Mouse (Mus musculus): ENCODE data around the gene Dnm3. TPM values are rescaled to one million over a fixed set of nuclear protein-coding genes. Genes with fewer than 3 reads are reported as not detected.

Dnm3 gene
- polyA plus RNA-seq, 1 experiment from 2014 or later, result 1.1 TPM

DNA sequence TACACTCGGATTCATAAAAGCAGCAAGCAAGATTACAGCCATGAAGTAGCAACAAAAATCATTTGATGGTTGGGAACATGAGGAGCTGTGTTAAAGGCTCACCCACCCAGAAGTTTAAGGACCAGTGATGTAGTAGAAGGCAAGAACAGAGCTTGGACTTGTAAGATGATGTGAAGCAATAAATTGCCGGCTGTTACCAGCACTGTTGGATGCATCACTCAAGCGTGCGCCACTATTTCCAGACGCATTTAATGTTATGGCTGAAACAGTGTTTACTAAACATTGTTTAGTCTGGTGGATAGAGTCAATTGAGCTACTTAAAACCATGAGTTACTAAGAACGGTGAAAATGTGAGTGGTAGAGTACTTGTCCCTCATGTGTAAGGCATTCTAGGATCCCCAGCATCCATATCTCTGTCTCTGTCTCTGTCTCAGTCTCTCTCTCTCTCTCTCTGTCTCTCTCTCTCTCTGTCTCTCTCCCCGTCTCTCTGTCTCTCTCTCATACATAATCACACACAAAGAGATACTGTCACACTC is 241.1 kb downstream of the Dnm3 start:
- WGBS (ENCODE audit: insufficient replicate concordance), result 72% methylated on average over 7 of the region's 7 CpGs
- no peak overlapping the region for H3K9ac ChIP-seq
- ATAC-seq, result no peak
- no peaks in the 10 kb centered on the region for H3K9me3 ChIP-seq (replicated peaks)
- no peaks in the 10 kb centered on the region for H3K4me1 ChIP-seq
- no peaks in the 10 kb centered on the region for H3K36me3 ChIP-seq
- H3K4me2 ChIP-seq, result no peak overlapping the region
- H3K27ac ChIP-seq, result no peak overlapping the region
- H3K27me3 ChIP-seq (replicated peaks), result no peaks in the 10 kb centered on the region
- no peak overlapping the region for H3K4me3 ChIP-seq

- no peaks in the 10 kb centered on the region for H3K36me3 ChIP-seq
- H3K4me3 ChIP-seq, result no peak overlapping the region
- no peak overlapping the region for H3K9ac ChIP-seq
- H3K27ac ChIP-seq, result no peak overlapping the region
- WGBS (ENCODE audit: insufficient replicate concordance), result 67% methylated on average over 7 of the region's 7 CpGs
- no peaks in the 10 kb centered on the region for H3K9me3 ChIP-seq (replicated peaks)
- no peak overlapping the region for H3K4me2 ChIP-seq
- no peaks in the 10 kb centered on the region for H3K27me3 ChIP-seq (replicated peaks)
- no peak for ATAC-seq
- H3K4me1 ChIP-seq, result no peaks in the 10 kb centered on the region
Observed at GRCm38 (mm10) chr1:162225621-162226147, 252.2 kb downstream of the Dnm3 start.

DNA sequence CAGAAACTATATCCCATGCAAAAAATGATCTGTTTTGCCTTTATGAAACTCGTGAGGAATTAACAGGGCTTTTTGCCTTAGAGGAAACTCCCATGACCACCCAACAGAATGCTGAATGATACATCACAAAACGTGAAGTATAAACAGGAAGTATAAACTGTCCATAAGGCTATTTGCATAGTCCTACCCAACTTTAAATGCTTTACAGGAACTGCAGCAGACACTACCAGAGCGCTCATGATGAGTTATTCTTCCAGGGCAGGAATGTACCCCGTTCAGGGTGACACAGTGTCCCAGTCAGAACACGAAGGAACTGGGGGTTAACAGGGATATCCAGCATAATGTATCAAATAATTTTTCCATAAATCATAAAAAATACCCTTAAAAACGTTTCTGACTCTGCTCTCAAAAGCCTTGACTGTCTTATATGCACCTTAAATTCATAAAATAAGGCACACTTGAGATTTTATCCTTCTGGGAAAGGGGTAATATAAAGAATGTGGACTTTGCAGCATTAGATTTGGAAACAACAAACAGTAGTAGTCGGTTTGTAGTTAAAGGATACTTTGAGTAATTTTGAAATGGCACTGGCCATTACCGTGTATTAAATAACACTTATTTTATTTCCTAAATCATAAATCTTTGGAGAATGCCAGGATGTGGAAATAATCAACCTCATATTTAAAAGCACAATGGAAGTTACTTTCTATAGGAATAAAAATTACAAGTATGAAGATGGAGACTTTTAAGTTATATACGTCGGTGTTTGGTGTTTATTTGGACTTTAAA is 252.8 kb downstream of the Dnm3 start:
- WGBS (ENCODE audit: insufficient replicate concordance), result 53% methylated on average over 10 of the region's 10 CpGs
- Histone ChIP-seq H3K27ac (no peak overlapping the region), H3K27me3 (replicated peaks) (no peaks in the 10 kb centered on the region), H3K9me3 (replicated peaks) (no peaks in the 10 kb centered on the region), H3K4me1 (no peaks in the 10 kb centered on the region), H3K9ac (no peak overlapping the region), H3K4me2 (no peak overlapping the region), H3K36me3 (no peaks in the 10 kb centered on the region), H3K4me3 (no peak overlapping the region)
- no peak for ATAC-seq

DNA sequence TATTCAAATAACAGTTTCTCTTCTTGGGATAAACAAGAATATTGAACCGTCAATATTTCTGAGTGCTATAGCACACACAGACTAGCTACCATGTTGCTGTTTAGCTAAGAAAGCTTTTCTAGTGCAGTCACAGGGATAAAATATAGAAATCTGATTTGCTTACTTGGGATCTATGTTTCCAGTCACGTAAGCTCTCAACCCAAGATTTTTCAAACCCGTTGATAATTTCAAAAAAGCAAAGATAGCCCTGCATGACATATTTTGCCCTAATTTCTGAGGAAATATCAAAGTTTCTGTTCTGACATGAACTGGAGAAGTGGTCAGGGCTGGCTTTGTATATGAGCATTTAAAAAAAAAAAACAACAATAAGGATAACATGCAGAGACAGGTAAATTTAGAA is 253.8 kb downstream of the Dnm3 start:
- Histone ChIP-seq H3K9me3 (replicated peaks) (no peaks in the 10 kb centered on the region), H3K4me1 (no peaks in the 10 kb centered on the region), H3K4me3 (no peak overlapping the region), H3K27me3 (replicated peaks) (no peaks in the 10 kb centered on the region), H3K27ac (no peak overlapping the region), H3K4me2 (no peak overlapping the region), H3K9ac (no peak overlapping the region), H3K36me3 (no peaks in the 10 kb centered on the region)
- 68% methylated on average over 3 of the region's 3 CpGs for WGBS (ENCODE audit: insufficient replicate concordance)
- ATAC-seq, result no peak

- Histone ChIP-seq H3K27me3 (replicated peaks) (no peaks in the 10 kb centered on the region), H3K9ac (no peak overlapping the region), H3K4me3 (no peak overlapping the region), H3K4me2 (no peak overlapping the region), H3K4me1 (no peaks in the 10 kb centered on the region), H3K9me3 (replicated peaks) (no peaks in the 10 kb centered on the region), H3K36me3 (no peaks in the 10 kb centered on the region), H3K27ac (no peak overlapping the region)
- ATAC-seq, result no peak
- 75% methylated on average over 8 of the region's 8 CpGs for WGBS (ENCODE audit: insufficient replicate concordance)
Observed at GRCm38 (mm10) chr1:162223258-162223940, 254.4 kb downstream of the Dnm3 start.

DNA sequence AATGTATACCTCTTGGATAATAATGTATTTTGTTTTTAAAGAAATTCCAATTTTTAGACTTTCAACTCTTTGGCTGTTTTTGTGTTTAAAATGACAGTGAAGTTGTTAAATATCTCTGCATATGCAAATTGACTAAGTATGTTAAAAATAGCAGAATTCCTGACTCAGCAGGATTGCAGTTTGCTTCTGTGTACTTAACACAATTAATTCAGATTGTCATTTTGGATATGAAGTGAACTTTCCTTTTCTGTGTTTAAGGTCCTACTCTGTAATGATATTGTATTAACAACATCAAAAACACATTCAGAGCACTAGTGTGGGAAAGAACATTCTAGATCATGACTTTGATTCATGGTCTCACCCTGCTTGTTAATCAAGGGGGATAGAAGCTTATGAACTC is 255.5 kb downstream of the Dnm3 start:
- no peak for ATAC-seq
- Histone ChIP-seq H3K9ac (no peak overlapping the region), H3K27ac (no peak overlapping the region), H3K4me3 (no peak overlapping the region), H3K4me2 (no peak overlapping the region), H3K36me3 (no peaks in the 10 kb centered on the region), H3K9me3 (replicated peaks) (no peaks in the 10 kb centered on the region), H3K27me3 (replicated peaks) (no peaks in the 10 kb centered on the region), H3K4me1 (no peaks in the 10 kb centered on the region)

GRCm38 (mm10) chr1:162221801-162222301 is 256.0 kb downstream of the Dnm3 start:
- WGBS (ENCODE audit: insufficient replicate concordance), result 47% methylated on average over 4 of the region's 4 CpGs
- H3K36me3 ChIP-seq, result no peaks in the 10 kb centered on the region
- H3K4me3 ChIP-seq, result no peak overlapping the region
- no peak overlapping the region for H3K9ac ChIP-seq
- H3K27ac ChIP-seq, result no peak overlapping the region
- no peaks in the 10 kb centered on the region for H3K9me3 ChIP-seq (replicated peaks)
- H3K27me3 ChIP-seq (replicated peaks), result no peaks in the 10 kb centered on the region
- ATAC-seq, result no peak
- H3K4me2 ChIP-seq, result no peak overlapping the region
- H3K4me1 ChIP-seq, result no peaks in the 10 kb centered on the region

DNA sequence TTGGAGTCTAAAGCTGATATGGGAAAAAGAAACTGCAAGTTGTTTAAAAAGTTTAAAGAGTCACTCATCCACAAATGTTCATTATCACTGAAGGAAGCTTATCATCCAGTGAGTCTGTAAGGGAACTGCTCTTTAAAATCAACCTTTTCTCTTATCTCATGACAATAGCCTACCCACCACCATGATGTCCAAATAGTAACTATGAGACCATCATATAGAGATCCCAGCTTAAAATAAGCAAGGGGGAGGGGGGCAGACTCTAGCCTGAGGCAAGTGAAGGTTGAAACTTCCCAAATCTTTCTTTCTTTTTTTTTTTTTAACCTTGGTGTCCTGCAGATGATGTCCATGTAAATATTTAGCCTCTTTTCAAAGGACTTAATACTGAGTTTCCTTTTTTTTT is 256.9 kb downstream of the Dnm3 start:
- Histone ChIP-seq H3K27me3 (replicated peaks) (no peaks in the 10 kb centered on the region), H3K36me3 (no peaks in the 10 kb centered on the region), H3K9ac (no peak overlapping the region), H3K4me1 (no peaks in the 10 kb centered on the region), H3K4me3 (no peak overlapping the region), H3K27ac (0 out of 2 replicates have a peak overlapping the region, but pooled peaks have one; percentile 40), H3K4me2 (no peak overlapping the region), H3K9me3 (replicated peaks) (no peaks in the 10 kb centered on the region)
- ATAC-seq, result no peak

DNA sequence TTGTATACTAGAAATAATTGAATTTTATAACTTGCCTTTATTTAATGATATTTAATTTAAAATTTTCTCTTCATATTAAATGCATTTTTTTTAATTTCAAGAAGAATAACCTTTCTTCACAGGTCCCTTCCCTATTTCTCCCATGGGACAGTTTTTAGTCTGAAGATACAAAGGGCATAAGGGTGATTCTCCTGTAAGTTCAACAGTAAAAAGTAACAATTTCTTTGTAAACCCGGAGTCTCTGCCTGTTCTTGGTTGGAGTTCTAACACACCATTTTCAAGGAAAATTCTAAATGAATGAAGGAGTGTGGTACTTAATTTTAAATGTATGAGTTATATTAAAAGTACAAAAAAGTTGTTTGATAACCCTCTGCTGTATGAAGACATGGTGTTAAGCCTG is 258.1 kb downstream of the Dnm3 start:
- H3K27me3 ChIP-seq (replicated peaks), result no peaks in the 10 kb centered on the region
- no peak overlapping the region for H3K4me2 ChIP-seq
- WGBS (ENCODE audit: insufficient replicate concordance), result 74% methylated on average over 1 of the region's 1 CpGs
- no peaks in the 10 kb centered on the region for H3K36me3 ChIP-seq
- no peaks in the 10 kb centered on the region for H3K4me1 ChIP-seq
- no peaks in the 10 kb centered on the region for H3K9me3 ChIP-seq (replicated peaks)
- no peak for ATAC-seq
- H3K4me3 ChIP-seq, result no peak overlapping the region
- H3K27ac ChIP-seq, result no peak overlapping the region
- no peak overlapping the region for H3K9ac ChIP-seq

GRCm38 (mm10) chr1:162218530-162219180 is 259.2 kb downstream of the Dnm3 start:
- Histone ChIP-seq H3K9ac (no peak overlapping the region), H3K9me3 (replicated peaks) (no peaks in the 10 kb centered on the region), H3K4me1 (no peaks in the 10 kb centered on the region), H3K27me3 (replicated peaks) (no peaks in the 10 kb centered on the region), H3K4me3 (peak overlapping the region; percentile 26; the same call in 1 of the 2 replicates), H3K36me3 (no peaks in the 10 kb centered on the region), H3K27ac (peak overlapping the region; percentile 70), H3K4me2 (no peak overlapping the region)
- WGBS (ENCODE audit: insufficient replicate concordance), result 34% methylated on average over 8 of the region's 8 CpGs
- no peak for ATAC-seq

DNA sequence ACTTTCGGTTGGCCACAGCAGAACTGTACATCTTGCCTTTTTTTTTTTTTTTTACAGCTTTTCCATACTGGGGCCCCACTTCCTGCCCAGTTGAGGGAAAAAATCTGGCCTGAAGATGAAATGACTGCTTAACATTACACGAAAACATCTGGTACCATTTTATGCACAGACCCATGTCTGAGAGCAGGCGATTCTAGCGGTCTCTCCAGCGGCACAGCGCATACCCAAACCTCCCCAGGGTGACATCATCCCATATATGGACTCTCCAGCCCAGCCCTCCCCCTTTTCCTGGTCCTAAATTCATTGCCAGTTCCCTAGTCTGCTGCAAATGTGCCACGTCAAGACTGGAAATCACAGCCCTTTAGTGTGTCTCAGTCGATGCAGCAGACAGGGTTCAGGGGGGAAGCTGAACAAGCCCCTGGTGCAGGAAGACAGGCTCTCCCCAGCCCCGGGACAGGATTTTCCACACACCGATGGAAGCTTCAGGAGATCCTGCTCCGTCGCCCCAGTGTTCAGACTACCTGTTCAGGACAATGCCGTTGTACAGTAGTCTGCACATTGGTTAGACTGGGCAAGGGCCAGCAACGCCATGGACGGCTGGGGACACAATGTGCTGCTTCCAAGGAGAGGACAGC is 260.4 kb downstream of the Dnm3 start:
- H3K27me3 ChIP-seq (replicated peaks), result no peaks in the 10 kb centered on the region
- peak overlapping the region; percentile 31; the same call in 1 of the 2 replicates for H3K9ac ChIP-seq
- peak overlapping the region; percentile 26 for H3K4me3 ChIP-seq
- ATAC-seq, result peak; percentile 42; the same call in 1 of the 2 replicates
- H3K9me3 ChIP-seq (replicated peaks), result no peaks in the 10 kb centered on the region
- H3K4me2 ChIP-seq, result 0 out of 2 replicates have a peak overlapping the region, but pooled peaks have one; percentile 14
- no peaks in the 10 kb centered on the region for H3K4me1 ChIP-seq
- no peaks in the 10 kb centered on the region for H3K36me3 ChIP-seq
- H3K27ac ChIP-seq, result peak overlapping the region; percentile 70
- 61% methylated on average over 15 of the region's 15 CpGs for WGBS (ENCODE audit: insufficient replicate concordance)
